Mouse (Mus musculus) left cerebral cortex, adult 11 months (tissue): ENCODE measurements around the gene Slitrk5.
A peak's percentile ranks its signal among the peaks of the same experiment; 100 is the strongest.
"Not testable (repeated sequence)": the region's sequence is repeated elsewhere in the genome, so short reads cannot be mapped to it uniquely, and the experiment has no call there.

ENCODE experiments used
- DNase-seq: peaks from one replicate; pipeline ENCODE4 v3.0.0; 2022; ENCODE audit warnings: low spot score

Gene Slitrk5

DNA sequence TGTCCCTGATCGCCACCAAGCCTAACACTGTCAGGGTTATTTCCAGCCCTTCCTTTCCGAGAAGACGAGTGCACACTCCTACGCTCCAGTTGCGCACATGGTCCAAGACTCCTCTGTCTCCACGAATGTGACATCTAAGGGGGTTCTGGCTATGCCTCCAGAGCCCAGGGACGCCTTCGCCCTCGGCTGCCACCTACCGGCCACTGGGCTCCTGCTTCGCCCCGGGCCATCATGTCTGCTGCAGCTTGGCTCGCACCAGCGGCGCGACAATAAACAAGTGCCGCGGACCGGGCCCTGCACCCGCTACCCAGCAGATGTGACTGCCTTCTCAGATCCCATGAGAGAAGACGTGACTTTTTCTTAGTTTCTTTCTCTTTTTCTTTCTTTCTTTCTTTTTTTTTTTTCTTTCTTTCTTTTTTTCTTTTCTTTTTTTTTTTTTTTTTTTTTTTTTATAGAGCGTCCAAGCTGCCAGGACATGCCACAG lies at the start of gene Slitrk5:
Slitrk5 (plus strand) TSS at position 434 of the 484 bp plus-strand sequence.
- peak; percentile 87 for DNase-seq

DNA sequence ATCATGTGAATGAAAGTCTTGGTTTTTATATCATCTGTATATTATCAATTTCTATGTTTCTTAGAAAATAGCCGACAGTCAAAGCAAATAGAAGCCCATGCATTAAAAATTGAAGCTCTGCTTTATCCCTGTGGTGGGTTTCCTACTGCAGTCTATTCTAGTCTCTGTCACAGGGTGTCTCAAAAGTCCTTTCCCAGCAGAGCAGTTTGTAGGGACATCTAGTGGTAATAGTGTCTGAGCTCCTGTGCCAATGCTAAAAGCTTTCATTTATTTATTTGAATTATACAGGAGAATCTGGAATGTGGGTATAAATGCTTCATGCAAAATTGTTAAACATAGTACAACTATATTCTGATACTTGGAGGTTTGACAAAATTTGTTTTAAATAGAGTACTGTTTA lies 2.0 kb upstream of the Slitrk5 start:
- DNase-seq = no peak

DNA sequence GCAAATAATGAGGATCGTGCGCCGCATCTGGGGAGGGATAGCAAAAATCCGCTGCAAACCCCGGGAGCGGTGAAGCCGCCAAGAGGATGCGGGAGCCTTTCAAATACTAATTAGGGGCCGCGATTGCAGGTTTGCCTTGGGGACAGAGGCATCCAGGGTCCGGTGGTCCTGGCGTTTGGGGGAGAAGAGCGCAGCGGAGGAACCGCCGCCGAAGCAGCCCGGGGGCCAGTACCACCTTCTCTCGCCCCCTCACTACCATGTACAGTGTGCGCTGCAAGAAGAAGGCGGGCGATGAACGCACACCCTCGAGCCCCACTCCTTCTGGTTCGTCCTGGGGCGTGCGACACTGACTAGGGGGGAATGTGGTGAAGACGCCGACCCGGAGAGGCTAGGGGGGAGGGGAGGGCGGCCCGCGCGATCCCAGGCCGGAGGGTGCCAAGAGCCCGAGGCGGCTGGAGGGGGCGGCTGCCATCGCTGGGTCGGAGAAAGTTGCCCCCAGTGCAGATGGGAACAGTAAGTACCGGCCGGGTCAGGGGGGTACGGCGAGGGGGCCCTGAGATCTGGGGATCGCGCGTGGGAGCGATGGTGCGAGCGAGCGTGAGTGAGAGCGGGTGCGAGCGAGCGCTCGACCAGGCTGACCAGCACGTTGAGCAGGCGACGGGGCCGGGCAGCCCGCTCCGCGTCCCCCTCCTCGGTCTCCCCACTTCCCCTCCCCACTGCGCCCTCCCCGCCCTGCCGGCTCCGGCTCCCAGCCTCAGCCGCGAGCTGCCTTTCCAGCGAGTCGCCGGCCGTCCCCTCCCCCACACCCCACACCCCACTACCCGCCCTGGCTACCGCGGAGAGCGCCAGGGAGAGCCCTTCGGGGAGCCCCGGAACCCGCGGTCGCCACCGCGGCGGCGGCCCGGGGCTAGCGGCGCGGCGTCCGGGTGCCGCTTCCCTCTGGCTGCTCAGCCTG lies 591 bp downstream of the Slitrk5 start:
- DNase-seq = peak; percentile 36

DNA sequence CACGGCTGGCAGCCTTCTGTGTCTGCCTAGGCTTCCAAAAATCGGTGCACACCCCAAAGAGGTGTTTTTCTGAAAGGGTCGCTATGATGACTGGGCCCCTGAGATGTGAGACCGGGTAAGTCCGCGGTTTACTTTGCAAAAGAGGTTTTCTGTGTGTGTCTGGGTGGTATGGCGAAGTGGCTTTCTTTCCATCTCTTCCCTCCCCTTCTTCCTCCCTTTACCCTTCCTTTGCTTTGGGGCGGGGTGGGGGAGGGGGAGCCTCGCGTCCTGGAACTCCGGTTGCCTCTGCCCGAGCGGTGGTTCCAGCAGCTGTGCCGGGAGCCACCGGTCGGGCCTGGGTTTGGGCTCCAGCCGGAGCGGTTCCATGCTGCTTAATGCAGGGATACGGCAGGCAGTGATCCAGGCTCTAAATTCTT lies 1.3 kb downstream of the Slitrk5 start:
- DNase-seq = no peak

DNA sequence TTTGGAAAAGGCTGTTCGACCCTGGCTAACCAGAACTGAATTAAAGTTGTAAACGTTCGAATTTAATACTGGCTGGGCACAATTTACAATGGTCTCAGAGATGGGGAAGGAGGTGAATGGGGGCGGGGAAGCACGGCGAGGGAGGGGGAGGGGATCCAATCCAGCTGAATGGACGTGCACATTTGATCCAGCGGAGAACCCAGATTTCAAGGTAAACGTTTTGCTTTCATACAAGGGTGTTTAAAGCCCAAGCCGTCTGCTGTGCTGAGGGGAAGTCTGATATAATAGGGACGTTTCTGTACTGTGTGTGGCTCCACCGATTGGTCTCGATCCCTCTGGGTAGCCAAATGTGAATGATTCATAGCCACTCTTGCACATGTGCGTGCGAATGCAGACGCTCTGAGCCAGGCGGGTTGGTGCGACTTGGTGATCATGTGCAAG lies 2.0 kb downstream of the Slitrk5 start:
- peak; percentile 36 for DNase-seq

DNA sequence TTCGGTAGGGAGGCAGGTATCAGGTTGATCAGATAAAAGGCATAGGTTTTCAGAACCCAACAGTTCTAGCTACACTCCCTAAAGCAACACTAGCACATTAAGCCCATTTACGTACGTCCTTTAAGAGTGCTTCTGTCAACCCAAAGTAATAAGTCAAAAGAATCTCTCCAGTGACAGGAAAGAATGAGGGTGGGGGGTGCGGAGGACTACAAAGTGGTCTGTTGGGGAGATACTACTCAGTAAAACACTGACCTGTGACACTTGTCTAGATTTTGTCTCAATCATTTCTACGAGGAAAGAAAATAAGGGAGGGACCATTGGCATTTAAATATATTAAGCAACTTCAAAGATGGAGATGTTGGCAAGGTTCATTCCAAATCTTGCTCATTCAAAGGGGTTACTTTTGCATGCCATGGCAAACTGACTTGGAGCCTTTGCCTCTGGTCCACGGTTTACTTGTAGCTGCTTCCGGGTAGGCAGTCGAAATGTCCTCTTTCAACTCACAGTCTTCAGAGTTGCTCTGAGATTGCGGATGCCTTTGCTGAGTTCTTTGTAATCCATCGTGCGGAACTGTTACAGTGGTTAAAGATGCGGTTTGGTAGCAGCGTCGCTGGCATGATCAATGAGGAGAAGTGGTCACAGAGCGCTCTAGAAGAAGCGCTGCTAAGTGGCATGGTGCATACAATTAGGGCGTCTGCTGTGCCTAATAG lies 2.6 kb downstream of the Slitrk5 start:
- DNase-seq = no peak

DNA sequence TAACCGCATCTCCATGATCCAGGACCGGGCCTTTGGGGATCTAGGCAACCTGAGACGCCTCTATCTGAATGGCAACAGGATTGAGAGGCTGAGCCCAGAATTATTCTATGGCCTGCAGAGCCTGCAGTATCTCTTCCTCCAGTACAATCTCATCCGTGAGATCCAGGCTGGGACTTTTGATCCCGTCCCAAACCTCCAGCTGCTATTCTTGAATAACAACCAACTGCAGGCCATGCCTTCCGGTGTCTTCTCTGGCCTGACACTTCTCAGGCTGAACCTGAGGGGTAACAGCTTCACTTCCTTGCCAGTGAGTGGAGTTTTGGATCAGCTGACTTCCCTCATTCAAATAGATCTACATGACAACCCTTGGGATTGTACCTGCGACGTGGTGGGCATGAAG lies 5.4 kb downstream of the Slitrk5 start:
- DNase-seq = no peak

DNA sequence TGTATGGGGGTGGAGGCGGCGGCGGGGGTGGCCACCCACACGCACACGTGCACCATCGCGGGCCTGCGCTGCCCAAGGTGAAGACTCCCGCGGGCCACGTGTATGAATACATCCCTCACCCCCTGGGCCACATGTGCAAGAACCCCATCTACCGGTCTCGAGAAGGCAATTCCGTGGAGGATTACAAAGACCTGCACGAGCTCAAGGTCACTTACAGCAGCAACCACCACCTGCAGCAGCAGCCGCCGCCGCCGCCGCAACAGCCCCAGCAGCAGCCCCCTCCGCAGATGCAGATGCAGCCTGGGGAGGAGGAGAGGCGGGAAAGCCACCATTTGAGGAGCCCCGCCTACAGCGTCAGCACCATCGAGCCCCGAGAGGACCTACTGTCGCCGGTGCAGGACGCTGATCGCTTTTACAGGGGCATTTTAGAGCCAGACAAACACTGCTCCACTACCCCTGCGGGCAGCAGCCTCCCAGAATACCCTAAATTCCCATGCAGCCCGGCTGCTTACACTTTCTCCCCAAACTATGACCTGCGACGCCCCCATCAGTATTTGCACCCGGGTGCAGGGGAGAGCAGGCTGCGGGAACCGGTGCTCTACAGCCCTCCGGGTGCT lies 6.3 kb downstream of the Slitrk5 start:
- DNase-seq = no peak

DNA sequence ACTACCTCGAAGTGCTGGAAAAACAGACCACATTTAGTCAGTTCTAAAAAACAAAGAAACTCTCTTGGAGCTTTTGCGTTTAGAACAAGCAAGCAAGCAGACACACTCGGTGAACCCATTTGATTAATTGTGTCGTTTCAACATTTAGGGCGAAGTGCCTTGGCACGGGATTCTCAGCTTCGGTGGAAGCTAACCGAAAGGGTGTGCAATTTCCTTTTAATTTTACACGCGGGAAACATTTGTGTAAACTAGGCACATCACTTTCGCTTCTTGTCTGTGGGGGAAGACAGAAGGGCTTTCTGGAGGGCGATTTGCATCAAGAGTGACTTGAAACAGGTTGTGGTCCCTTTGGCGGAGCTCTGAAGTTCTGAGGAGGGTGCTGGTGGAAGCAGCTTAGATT lies 6.9 kb downstream of the Slitrk5 start:
- no peak for DNase-seq

DNA sequence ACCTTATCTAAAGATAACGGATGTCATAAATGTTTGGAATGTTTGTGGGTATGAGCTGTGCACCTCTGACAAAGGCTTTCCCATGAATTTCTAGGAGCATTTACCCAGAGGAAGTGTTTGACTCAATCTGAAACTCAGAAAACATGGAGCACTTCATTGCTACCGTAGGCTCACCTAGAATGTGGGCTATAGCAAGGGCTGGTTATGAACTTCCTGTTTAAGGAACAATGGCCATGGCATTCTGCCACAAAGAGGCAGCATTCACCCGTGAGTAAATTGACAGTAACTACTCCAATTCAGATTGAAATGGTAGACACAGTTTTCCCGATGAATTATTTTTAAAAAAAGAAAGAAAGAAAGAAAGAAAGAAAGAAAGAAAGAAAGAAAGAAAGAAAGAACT lies 8.6 kb downstream of the Slitrk5 start:
- no peak for DNase-seq

DNA sequence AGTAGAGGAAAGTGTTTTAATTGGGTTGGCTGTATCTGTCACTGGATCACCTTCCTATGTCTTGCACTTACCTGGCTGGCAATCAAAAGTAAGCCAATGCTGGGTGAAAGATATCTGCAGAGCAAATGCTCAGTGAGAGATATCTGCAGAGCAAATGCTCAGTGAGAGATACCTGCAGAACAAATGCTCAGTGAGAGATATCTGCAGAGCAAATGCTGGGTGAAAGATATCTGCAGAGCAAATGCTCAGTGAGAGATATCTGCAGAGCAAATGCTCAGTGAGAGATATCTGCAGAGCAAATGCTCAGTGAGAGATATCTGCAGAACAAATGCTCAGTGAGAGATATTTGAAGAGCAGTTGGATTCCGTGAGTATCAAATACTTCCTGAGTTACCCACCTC lies 15.2 kb downstream of the Slitrk5 start:
- not testable (repeated sequence) for DNase-seq

DNA sequence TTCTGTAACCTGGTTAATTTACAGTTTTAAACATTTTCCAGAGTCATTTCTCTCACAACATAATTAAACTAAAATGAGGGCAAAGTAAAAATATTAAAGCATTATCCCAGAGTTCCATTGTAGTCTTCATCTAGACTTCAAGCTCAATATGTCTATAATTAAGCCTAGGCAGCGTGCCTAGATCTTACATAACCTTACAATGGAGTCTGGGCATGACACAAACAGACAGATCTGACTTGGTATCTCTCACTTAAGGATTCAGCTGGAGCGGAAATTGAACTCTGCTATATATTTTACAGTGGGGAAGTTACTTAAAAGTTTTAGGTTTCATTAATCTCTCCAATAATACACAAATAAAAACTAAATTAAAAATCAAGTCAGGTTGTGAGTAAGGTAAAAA lies 54.9 kb downstream of the Slitrk5 start:
- DNase-seq = peak; percentile 12
